Mouse (Mus musculus) cerebellum, adult 18-20 months (tissue): ENCODE results near the gene Lrrn3.

Experiments used
- DNase-seq, 2 experiments: peaks; one replicate each; pipeline ENCODE4 v3.0.0; 2021

Lrrn3 gene

GRCm38 (mm10) chr12:41486331-41486730 lies at the start of gene Lrrn3:
Lrrn3 (minus strand) TSS chr12:41486431.
- no peak for DNase-seq

DNA sequence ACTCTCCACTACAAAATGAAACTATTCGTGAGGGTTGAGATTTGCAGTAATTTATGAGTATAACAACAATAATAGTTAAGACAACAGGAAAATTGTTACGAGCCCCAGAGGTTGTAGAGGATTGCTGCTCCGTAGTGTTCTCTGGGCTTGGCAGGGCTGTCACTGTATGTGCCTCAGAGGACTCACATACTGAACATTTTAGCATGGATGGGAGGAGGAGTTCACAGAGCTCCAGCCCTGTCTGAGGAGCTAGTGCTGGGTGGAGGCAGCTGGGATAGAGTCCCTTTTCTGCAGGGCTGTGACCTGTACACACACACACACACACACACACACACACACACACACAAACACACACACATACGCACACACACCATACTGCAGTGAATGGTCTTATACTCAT lies 42.2 kb upstream of the Lrrn3 start:
- no peak for DNase-seq

DNA sequence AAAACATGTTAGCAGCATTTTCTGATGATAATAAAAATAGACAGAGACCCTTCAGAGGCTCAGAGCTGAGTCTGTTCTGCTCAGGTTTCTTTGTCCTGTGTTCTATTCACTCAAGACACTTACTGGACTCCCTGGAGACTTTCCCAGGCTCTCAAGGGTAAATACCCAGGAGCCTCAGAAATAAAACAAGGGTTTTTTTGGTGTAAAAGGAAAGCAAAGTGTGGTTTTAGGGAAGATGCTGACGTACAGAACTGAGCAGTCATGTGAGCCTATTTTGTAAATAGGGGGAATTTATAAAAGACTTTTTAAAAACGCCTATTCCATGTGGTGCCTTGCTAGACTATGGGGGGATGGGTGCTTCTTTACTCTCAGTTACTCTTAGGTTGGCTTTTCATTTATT lies 40.5 kb upstream of the Lrrn3 start:
- no peak for DNase-seq

GRCm38 (mm10) chr12:41521671-41522070 lies 35.4 kb upstream of the Lrrn3 start:
- DNase-seq, result no peak

DNA sequence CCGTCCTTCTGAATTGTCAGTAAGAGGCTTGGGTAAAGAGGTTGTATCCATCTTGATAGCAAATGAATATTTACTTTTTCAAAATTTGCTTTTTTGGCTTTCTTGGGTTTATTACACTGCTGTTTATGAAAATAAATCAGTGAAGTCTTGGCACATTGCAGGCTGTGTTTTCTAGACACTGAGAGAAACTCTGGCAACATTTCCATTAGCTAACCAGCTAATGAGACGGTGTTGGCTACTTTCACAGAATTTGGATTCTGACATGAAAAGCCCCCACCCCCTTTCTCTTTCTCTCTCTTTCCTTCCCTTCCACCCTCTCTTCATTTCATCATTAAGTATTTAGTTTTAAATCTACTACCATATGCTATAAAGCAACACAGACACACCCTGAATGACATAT lies 34.1 kb upstream of the Lrrn3 start:
- no peak for DNase-seq

GRCm38 (mm10) chr12:41518897-41519296 lies 32.7 kb upstream of the Lrrn3 start:
- DNase-seq, result no peak

DNA sequence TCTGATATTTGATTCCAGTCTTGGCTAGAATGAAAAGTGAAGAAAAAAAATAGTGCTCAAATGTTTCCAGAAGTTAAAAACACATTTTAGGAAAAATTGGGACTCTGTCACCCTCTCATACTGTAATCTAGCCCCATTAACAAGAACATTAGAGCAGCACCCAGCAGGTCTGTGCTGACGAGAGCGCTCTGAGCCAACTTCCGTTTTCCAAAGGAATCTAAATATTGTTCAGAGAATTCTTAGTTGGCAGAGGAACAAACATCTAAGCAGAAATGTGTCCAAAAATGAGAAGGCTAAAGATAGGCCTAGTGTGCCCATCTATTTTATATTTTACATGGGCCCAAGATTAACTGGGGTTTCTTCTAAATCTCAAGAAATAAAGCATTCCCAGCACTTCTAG lies 24.4 kb upstream of the Lrrn3 start:
- DNase-seq, result no peak

DNA sequence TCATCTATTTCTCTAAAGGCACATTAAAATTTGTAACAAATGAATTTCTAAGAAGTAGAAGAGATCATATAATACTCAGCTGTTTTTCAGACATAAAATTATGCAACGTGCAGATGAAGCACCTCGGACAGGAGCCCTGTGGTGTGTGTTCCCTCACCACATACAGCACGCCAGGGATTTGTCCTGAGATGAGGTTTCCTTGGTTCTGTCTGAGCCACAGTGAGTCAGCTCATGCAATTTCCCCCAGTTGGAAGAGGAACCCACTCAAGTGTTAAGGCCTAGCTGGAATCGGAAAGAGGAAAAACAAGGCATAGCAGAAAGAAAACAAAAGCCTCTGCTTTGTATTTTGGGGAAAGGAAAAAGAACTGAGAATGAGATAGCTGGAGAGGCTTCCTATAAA lies 22.4 kb upstream of the Lrrn3 start:
- no peak for DNase-seq

- no peak for DNase-seq
Observed at GRCm38 (mm10) chr12:41500049-41500820, 14.0 kb upstream of the Lrrn3 start.

DNA sequence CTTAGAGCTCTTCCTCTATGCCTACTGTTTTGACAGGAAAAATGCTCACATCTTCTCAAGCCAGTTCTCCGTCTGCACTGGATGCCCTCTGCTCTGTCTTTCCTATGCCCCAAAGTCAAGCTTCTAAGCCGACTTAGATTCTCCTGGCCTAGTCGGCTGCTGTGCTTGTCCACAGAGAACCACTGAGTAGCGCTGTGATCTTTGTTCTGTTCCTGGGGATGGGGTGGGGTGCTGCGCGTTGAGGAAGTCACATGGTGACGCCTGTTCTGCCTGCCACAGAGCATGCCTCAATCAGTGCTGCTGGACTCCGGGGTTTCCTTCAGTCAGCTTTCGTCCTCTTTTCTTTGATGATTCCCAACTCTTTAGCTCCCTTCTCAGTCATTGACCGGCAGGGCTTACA lies 8.4 kb upstream of the Lrrn3 start:
- no peak for DNase-seq

DNA sequence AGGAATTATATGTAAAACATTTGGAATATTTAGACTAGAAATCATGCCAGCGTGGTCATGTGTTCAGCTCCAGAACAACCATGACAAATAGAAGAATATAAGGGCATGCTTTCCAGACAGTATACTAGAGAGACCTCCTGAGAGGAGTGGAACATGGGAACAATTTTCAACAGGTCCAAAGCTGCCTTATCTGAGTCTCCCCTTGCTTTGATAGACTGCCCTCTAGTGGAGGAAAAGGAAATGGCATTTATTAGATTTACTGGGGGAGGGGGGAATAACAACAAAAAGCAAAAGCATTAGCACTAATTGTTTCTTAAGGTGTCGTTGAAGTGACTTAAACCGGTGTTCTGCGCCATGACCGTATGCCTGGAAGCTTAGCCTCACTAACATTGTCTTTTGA lies 774 bp upstream of the Lrrn3 start:
- DNase-seq, result peak; percentile 33 to 44

DNA sequence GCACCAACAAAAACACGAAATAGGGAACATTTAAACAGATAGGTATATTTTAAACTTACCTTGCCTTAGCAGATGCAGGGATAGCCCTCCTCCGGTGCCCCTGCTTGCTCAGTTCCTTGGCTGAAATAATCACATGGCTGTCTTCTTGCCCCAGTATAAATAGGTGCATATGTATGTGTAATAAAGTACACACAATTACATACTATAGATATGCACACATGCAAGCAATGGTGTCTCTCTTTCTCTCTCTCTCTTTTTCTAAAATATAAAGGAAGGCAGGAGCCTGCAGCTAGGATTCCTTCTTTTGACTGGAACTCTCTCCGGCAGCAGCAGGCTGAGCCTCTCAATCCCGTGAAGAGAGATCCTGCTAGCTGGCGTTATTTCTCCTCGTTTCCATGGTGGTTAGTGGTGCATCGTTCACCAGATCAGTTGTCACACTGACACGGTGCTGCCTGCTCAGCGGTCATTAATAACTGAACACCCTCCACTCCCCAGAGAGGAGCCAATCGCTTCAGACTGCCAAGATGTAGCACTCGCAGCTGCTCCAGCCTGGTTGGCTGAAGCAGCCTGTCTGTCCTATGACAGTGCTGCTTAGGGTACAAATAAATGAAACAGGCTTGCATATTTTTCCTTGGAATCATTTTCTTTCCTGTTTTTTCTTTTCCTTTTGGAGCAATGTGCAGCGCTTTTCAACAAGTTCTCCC lies 567 bp downstream of the Lrrn3 start:
- peak; percentile 77 to 81 for DNase-seq

- peak; percentile 50 to 56 for DNase-seq
Observed at GRCm38 (mm10) chr12:41484689-41485511, 1.3 kb downstream of the Lrrn3 start.

GRCm38 (mm10) chr12:41483593-41484451 lies 2.4 kb downstream of the Lrrn3 start:
- peak; percentile 36 to 49 for DNase-seq

DNA sequence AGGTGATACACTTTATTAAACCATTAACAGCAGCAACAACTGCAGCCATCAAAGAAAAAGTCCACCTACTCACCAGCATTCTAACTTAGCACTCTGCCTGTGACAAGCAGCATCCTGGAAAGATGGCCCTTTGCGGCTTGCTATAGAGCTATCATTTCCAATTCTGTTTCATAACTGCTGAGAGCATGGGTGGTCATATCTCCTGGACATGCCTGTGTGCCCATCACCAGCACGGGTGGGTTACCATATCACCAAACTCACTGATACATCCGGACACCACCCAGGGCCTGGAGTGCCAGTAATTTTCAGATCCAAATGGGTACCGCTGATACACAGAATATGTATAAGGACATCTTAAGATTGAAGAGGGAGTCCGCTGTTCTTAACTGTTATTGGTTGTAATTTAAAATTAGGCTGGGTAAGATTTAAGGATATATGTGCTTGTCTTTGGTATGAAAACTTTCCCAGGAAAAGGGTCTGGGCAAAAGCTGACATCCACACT lies 3.1 kb downstream of the Lrrn3 start:
- peak; percentile 11 to 42 for DNase-seq

GRCm38 (mm10) chr12:41481486-41481885 lies 4.7 kb downstream of the Lrrn3 start:
- DNase-seq, result no peak

DNA sequence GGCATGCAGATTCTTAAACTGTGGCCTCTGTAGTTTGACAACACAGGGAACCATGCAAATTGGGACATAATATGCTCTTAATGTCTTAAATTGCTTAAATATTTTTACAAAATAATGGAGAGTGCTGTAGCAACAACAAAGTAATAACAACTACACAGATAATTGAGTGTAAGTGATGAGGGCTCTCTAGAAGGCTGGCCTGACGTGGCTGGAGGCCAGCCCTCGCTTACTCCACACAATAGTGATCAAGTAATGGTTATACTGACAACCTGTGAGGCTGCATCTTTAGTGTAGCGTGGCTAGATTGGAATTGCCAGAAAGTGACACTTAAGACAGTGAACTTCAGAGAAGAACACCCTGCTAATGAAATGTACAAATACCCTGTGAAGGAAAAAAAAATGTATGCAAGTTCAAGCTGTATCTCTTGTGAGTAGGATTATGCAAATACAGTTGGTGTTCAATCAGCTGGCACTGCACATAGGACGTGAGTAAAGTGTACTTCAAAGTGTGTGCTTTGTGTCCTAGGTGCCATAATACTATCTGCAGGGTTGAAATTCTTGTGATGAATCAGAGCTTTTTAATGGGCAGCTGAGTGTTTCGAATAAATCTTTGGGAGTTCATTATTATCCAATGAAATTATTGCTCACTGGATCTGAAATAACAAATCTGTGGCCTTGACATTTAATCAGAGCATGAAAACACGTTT lies 17.0 kb downstream of the Lrrn3 start:
- no peak for DNase-seq

DNA sequence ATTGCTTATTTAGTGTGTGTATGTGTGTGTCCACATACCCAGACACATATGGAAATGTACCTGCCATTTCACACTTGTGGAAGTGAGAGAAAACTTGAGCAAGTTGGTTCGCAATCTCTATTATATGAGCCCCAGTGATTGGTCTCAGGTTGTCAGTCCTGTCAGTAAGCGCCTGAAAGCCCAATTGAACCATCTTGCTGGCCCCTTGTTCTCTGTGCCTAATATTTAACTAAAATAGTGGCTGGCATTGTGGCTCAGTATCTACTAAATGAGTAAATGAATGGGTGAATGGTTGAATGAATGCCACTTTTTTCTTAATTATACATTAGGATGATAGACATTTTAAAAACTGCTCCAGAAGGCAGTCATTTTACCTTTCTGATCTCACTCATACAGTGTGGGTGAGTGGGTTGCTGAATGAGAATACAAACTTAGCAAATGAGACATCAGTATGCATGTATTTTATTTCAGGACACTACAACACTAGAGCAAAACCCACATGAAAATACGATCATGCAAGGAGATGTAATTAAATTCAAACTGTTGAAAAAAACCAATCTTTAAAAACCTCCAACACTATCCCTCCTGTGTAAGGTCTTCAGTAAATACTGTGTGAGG lies 17.7 kb downstream of the Lrrn3 start:
- no peak for DNase-seq

DNA sequence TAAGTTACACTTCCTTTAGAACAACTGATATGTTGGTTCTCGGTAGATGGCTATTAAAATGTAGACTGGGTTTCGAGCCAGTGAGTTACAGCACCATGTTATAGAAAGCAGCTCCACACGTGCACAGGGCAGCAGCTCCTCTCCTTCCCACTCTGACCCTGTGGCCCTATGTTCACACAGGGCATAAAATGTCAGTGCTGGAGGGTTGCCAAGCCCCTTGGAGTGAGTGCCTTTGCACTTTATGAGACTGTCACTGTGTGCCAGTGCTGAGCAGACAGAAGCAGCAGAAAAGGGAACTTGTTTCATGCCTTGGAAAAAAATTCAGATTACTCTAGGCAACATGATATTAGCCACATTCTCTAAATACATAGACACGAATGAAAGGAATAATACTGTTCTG lies 47.8 kb downstream of the Lrrn3 start:
- peak; percentile 22 to 23 for DNase-seq

DNA sequence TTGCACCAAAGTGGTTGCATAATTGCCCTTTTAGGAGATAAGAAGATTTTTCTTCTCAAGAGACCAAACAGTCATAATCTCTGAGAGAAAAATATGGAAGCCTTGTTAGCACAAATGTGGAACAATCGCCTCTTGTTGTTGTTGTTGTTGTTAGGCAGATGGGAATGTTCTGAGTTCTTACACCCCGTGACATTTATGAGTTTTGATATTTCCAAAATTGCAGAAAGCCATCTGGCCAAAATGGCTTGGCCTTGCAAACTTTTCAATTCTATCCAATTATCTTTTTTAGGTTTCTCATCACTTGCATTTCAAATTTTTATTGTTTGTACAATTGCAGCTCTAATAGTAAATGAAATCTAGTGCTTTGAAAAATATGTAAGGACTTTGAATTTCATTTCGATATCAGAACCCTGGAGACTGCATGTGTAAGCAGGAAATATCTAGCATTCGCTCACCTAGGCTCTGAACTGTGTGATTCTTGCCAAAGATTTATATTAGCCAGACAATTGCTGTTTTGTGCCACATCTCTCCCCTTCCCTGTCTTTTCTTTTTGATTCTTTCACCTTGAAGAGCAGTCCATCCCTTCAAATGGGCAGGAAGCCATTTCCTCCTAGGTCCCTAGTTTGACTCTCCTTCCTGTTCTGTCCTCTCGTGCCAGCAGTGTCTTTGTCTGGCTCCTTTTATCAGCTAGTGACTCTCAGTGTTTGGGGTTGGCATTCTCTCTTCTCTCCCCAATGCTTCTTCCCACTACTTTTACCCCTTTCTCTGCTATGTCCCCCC lies 49.8 kb downstream of the Lrrn3 start:
- peak; percentile 32 to 33 for DNase-seq
